Mouse (Mus musculus): ENCODE measurements at regions not wholly inside any gene's neighbourhood (a gene's known extent, or its start where the extent isn't known, plus 50 kb on each side); places are given as distances from the start of the nearest gene placed in this dataset.

GRCm38 (mm10) chr16:51117836-51118235, 526.9 kb upstream of the Ccdc54 start:
- TF ChIP-seq POLR2A (IDR thresholded peaks at IDR 0.05; ENCODE audit: low read depth, low read length), result no peak
- TF ChIP-seq CTCF (IDR thresholded peaks at IDR 0.05; ENCODE audit: extremely low read depth, insufficient read depth, insufficient read length, insufficient replicate concordance), result no peak
